ENCODE assay signal across 27 mouse cellular contexts in the genomic region with DNA sequence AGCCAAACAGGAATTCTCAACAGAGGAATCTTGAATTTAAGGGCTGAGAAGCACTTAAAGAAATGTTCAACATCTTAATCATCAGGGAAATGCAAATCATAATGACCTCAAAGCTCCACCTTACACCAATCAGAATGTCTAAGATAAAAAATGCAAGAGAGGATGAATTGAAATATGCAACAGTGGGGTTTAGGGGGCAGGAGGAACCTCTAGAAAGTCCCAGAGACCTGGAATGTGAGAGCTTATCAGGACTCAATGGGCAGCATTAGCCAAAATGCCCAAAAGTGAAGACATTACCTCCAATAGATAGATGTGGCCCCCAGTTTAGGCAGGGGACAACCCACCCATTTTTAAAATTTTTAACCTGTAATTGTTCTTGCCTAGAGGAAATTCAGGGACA.
DNase-seq lines count a peak whose midpoint lies in the region; ATAC-seq and TF ChIP-seq lines count a peak whose summit lies in the region.
"Had no signal": no experiment of that assay in that cellular context is flagged by ENCODE, and none has a peak within 500 bp of the region (broad histone marks: within the 10 kb centered on the region; RNA-seq: fewer than 3 reads in every experiment).

No protein-coding gene starts in this region.

- no peaks in the 10 kb centered on the region for H3K9me3 ChIP-seq in forebrain, embryonic 11.5 days (ENCODE audit: control insufficient read depth, low read length)
- no peaks in the 10 kb centered on the region for H3K9me3 ChIP-seq in forebrain, embryonic 16.5 days (ENCODE audit: control insufficient read depth, low read length)
- H3K9me3 ChIP-seq in midbrain, embryonic 15.5 days = no peaks in the 10 kb centered on the region
- H3K9me3 ChIP-seq: hindbrain, embryonic 13.5 days; limb, embryonic 13.5 days; lung, embryonic 15.5 days; neural tube, embryonic 15.5 days had no signal

- H3K4me1 ChIP-seq in forebrain, embryonic 11.5 days (replicated peaks; ENCODE audit: control insufficient read depth, insufficient read depth, low read length) = no peaks in the 10 kb centered on the region
- H3K4me1 ChIP-seq in forebrain, embryonic 16.5 days (replicated peaks; ENCODE audit: control insufficient read depth, insufficient read depth, low read length) = peaks cover 5% of the 10 kb centered on the region
- no peaks in the 10 kb centered on the region for H3K4me1 ChIP-seq in midbrain, embryonic 15.5 days
- H3K4me1 ChIP-seq: hindbrain, embryonic 13.5 days; limb, embryonic 13.5 days; lung, embryonic 15.5 days; neural tube, embryonic 15.5 days had no signal

- H3K4me3 ChIP-seq in layer of hippocampus, adult 2 months = no peak overlapping the region
- H3K4me3 ChIP-seq in forebrain, embryonic 11.5 days (ENCODE audit: low read depth, low read length) = no peak overlapping the region
- H3K4me3 ChIP-seq in forebrain, embryonic 16.5 days (replicated peaks; ENCODE audit: low read length) = no peak overlapping the region
- H3K4me3 ChIP-seq in midbrain, embryonic 15.5 days = no peak overlapping the region
- H3K4me3 ChIP-seq: erythroblast, embryonic 14.5 days; hindbrain, embryonic 13.5 days; limb, embryonic 13.5 days; lung, embryonic 15.5 days; neural tube, embryonic 15.5 days had no signal

- H3K4me2 ChIP-seq in forebrain, embryonic 11.5 days (ENCODE audit: low read depth, low read length, severe bottlenecking) = no peak overlapping the region
- H3K4me2 ChIP-seq in forebrain, embryonic 16.5 days (ENCODE audit: low read length) = no peak overlapping the region
- no peak overlapping the region for H3K4me2 ChIP-seq in midbrain, embryonic 15.5 days
- H3K4me2 ChIP-seq: heart, embryonic 11.5 days; hindbrain, embryonic 13.5 days; limb, embryonic 13.5 days; liver, embryonic 11.5 days; lung, embryonic 15.5 days; neural tube, embryonic 15.5 days had no signal

- H3K9ac ChIP-seq in forebrain, embryonic 11.5 days (ENCODE audit: low read length) = no peak overlapping the region
- H3K9ac ChIP-seq in forebrain, embryonic 16.5 days (replicated peaks; ENCODE audit: low read depth, low read length) = no peak overlapping the region
- no peak overlapping the region for H3K9ac ChIP-seq in midbrain, embryonic 15.5 days
- H3K9ac ChIP-seq: hindbrain, embryonic 13.5 days; limb, embryonic 13.5 days; lung, embryonic 15.5 days; neural tube, embryonic 15.5 days had no signal

- ATAC-seq in forebrain, embryonic 11.5 days (replicated peaks; ENCODE audit: low FRiP score) = peak; percentile 23; the same call in 1 of the 2 replicates
- no peak for ATAC-seq in forebrain, embryonic 16.5 days
- ATAC-seq in midbrain, embryonic 15.5 days (replicated peaks) = 0 out of 2 replicates have a peak, but pooled peaks have one; percentile 30
- ATAC-seq: intestine, embryonic 16.5 days; Patski had no signal

- H3K27me3 ChIP-seq in forebrain, embryonic 11.5 days (ENCODE audit: control insufficient read depth, insufficient read depth, low read length) = no peaks in the 10 kb centered on the region
- H3K27me3 ChIP-seq in forebrain, embryonic 16.5 days (replicated peaks; ENCODE audit: control insufficient read depth, insufficient read depth, low read length) = no peaks in the 10 kb centered on the region
- H3K27me3 ChIP-seq in midbrain, embryonic 15.5 days (replicated peaks) = no peaks in the 10 kb centered on the region
- H3K27me3 ChIP-seq: hindbrain, embryonic 13.5 days; limb, embryonic 13.5 days; lung, embryonic 15.5 days; neural tube, embryonic 15.5 days had no signal

- peak overlapping the region; percentile 89 for H3K27ac ChIP-seq in layer of hippocampus, adult 2 months
- H3K27ac ChIP-seq in forebrain, embryonic 11.5 days (ENCODE audit: low read depth, low read length) = no peak overlapping the region
- H3K27ac ChIP-seq in forebrain, embryonic 16.5 days (ENCODE audit: low read length) = peak overlapping the region; percentile 83
- H3K27ac ChIP-seq in midbrain, embryonic 15.5 days = no peak overlapping the region
- H3K27ac ChIP-seq: hindbrain, embryonic 13.5 days; limb, embryonic 13.5 days; lung, embryonic 15.5 days; neural tube, embryonic 15.5 days had no signal

- TF ChIP-seq CTCF in layer of hippocampus, adult 2 months (conservative IDR thresholded peaks at IDR 0.05) = no peak

- no peak for DNase-seq in layer of hippocampus, adult 2 months (ENCODE audit: low spot score in 2 of 2)
- DNase-seq in layer of hippocampus, adult 8-10 months (ENCODE audit: low spot score in 2 of 2) = no peak
- no peak for DNase-seq in forebrain, embryonic 11.5 days (ENCODE audit: low spot score)
- DNase-seq in embryo, embryonic 11 days = no peak
- no peak for DNase-seq in natural killer cell, adult 2 months (ENCODE audit: low spot score in 2 of 2)
- DNase-seq: adrenal gland, postnatal 25 days; cerebellum, adult 11-12 months; cerebellum, adult 9-11 months; gastrocnemius, postnatal 14 days; heart, postnatal 36 days; kidney, adult 9 months; kidney, postnatal 10 days; lung, postnatal 36 days; right cerebral cortex, postnatal 4 days; thymus, adult 2 months; thymus, postnatal 36 days had no signal

- no peaks in the 10 kb centered on the region for H3K36me3 ChIP-seq in forebrain, embryonic 11.5 days (ENCODE audit: control insufficient read depth, insufficient read depth, low read length)
- H3K36me3 ChIP-seq in forebrain, embryonic 16.5 days (ENCODE audit: control insufficient read depth, insufficient read depth) = no peaks in the 10 kb centered on the region
- H3K36me3 ChIP-seq in midbrain, embryonic 15.5 days (replicated peaks) = no peaks in the 10 kb centered on the region
- H3K36me3 ChIP-seq: hindbrain, embryonic 13.5 days; limb, embryonic 13.5 days; lung, embryonic 15.5 days; neural tube, embryonic 15.5 days had no signal

Comparison
In these comparisons a context has a peak if more than half of its experiments do, and no peak if none do; other contexts are left out.
1. H3K27ac ChIP-seq: peak in layer of hippocampus, adult 2 months (single experiment) and forebrain, embryonic 16.5 days (single experiment); none in forebrain, embryonic 11.5 days (single experiment) and midbrain, embryonic 15.5 days (single experiment).